Comparison of ENCODE assay signal across 9 mouse cellular contexts in genomic region chr8:110630571-110631071, GRCm38 (mm10). TPM values are rescaled to one million over a fixed set of nuclear protein-coding genes. Genes with fewer than 3 reads are reported as not detected.
DNase-seq lines count a peak whose midpoint lies in the region; ATAC-seq and TF ChIP-seq lines count a peak whose summit lies in the region.
"Had no signal": no experiment of that assay in that cellular context is flagged by ENCODE, and none has a peak within 500 bp of the region (broad histone marks: within the 10 kb centered on the region; RNA-seq: fewer than 3 reads in every experiment).

No protein-coding gene starts in this region.

- peaks cover 32% of the 10 kb centered on the region for H3K36me3 ChIP-seq in lung, embryonic 14.5 days (ENCODE audit: insufficient read depth)

- no peaks in the 10 kb centered on the region for H3K4me1 ChIP-seq in lung, embryonic 14.5 days (ENCODE audit: insufficient read depth)
- no peaks in the 10 kb centered on the region for H3K4me1 ChIP-seq in lung, adult 2 months (ENCODE audit: control insufficient read depth, insufficient read depth, low read length)

- H3K9ac ChIP-seq in lung, embryonic 14.5 days, result no peak overlapping the region
- H3K9ac ChIP-seq: liver, embryonic 15.5 days had no signal

- no peaks in the 10 kb centered on the region for H3K9me3 ChIP-seq in lung, embryonic 14.5 days (ENCODE audit: low read depth, low read length)
- H3K9me3 ChIP-seq: liver, embryonic 15.5 days had no signal

- peak overlapping the region; percentile 42; the same call in 1 of the 2 replicates for H3K27ac ChIP-seq in lung, embryonic 14.5 days (ENCODE audit: low read depth)
- H3K27ac ChIP-seq: liver, embryonic 15.5 days had no signal

- H3K27me3 ChIP-seq in lung, embryonic 14.5 days (ENCODE audit: insufficient read depth, low read length), result no peaks in the 10 kb centered on the region
- H3K27me3 ChIP-seq: liver, embryonic 15.5 days had no signal

- TF ChIP-seq CTCF in lung, embryonic 14.5 days (IDR thresholded peaks at IDR 0.05; ENCODE audit: low read depth), result no peak
- TF ChIP-seq CTCF in lung, adult 2 months (IDR thresholded peaks at IDR 0.05; ENCODE audit: insufficient read depth, low read length), result no peak

- H3K4me3 ChIP-seq in lung, embryonic 14.5 days (ENCODE audit: low read depth, low read length), result no peak overlapping the region
- no peak overlapping the region for H3K4me3 ChIP-seq in lung, adult 2 months (replicated peaks; ENCODE audit: extremely low read depth, low read depth, low read length)
- H3K4me3 ChIP-seq: liver, embryonic 15.5 days had no signal

- peak; percentile 82 for ATAC-seq in lung, embryonic 14.5 days (ENCODE audit: insufficient read depth)
- no peak for ATAC-seq in CD4-positive, CD25-positive, alpha-beta regulatory T cell, adult 4 months

- WGBS in lung, embryonic 14.5 days, result 63% methylated on average over 8 of the region's 8 CpGs
- 61% methylated on average over 8 of the region's 8 CpGs for WGBS in lung, adult 2 months

- DNase-seq in lung, embryonic 14.5 days, result peak; percentile 75
- no peak for DNase-seq in lung, adult 2 months
- peak; percentile 53 for DNase-seq in cerebellum, adult 11 months
- peak; percentile 73 to 77 for DNase-seq in gastrocnemius, postnatal 4 days (ENCODE audit: low spot score in 2 of 2)
- peak; percentile 47 for DNase-seq in kidney, postnatal 14 days
- DNase-seq in lung, postnatal 4 days, result peak; percentile 65 to 73
- no peak for DNase-seq in T-cell, adult 2 months (ENCODE audit: low spot score)

- peak overlapping the region; percentile 20; the same call in 1 of the 2 replicates for H3K4me2 ChIP-seq in lung, embryonic 14.5 days
- H3K4me2 ChIP-seq: liver, embryonic 15.5 days had no signal

- TF ChIP-seq POLR2A in lung, adult 2 months (IDR thresholded peaks at IDR 0.05; ENCODE audit: borderline replicate concordance, extremely low read depth, low read depth, low read length), result no peak

RNA-seq across cellular contexts. Expression of gene Vac14, which starts 12.2 kb away (rescaled TPM):
- 23.3 and 25.2 TPM in 2 replicates for polyA plus RNA-seq in lung, embryonic 14.5 days (2014; fragmentation: Nextera tagmentation; extraction: Ambion mirVana)
- 33.3 TPM in 2 replicates for polyA plus RNA-seq in lung, adult 2 months (2012; rRNA removed)
- 10 to 100 TPM; 20.3 to 21.2 TPM for total RNA-seq in gastrocnemius, postnatal 4 days (2021)
- 1 to 10 TPM; 4.1 to 7.0 TPM for polyA plus RNA-seq in CD4-positive, CD25-positive, alpha-beta regulatory T cell, adult 4 months (2017; shearing (Covaris generic))

Comparison
In these comparisons a context has a peak if more than half of its experiments do, and no peak if none do; other contexts are left out.
1. DNase-seq: peak in lung, embryonic 14.5 days (single experiment), cerebellum, adult 11 months (single experiment), gastrocnemius, postnatal 4 days (2 of 2), kidney, postnatal 14 days (single experiment) and lung, postnatal 4 days (2 of 2); none in lung, adult 2 months (single experiment) and T-cell, adult 2 months (single experiment).